Mouse (Mus musculus): Measurements from ENCODE around the gene Morn3. TPM values are rescaled to one million over a fixed set of nuclear protein-coding genes. Genes with fewer than 3 reads are reported as not detected.

Gene Morn3
- polyA plus RNA-seq (2015; fragmentation: Nextera tagmentation; extraction: Ambion mirVana) = 0.67 and 1.0 TPM in 2 replicates

DNA sequence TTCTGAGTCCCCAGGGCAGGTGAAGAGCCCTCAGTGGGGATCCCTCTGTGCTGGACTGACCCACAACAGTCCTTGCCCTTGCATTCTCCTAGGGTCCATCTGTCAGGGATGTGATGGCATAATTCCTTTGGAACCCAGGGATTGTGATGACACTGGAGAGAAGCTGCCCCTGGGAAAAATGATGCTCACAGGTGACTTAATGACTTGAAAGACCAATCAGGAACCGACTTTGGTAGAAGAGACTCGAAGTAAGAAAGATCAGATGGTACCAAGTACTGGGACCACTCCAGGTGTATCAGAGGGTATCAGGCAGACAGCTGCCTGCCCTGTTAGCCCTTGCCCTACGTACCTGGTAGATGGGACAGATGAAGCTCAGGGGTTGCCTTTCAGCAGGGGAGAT lies at the start of gene Morn3:
Morn3 (minus strand) TSS at position 101 of the 400 bp plus-strand sequence.
- H3K9ac ChIP-seq = no peak within 1 kb of the TSS
- no peaks in the 10 kb centered on the region for H3K27me3 ChIP-seq
- H3K4me3 ChIP-seq = no peak within 1 kb of the TSS
- H3K27ac ChIP-seq (replicated peaks) = no peak within 1 kb of the TSS
- no peaks in the 10 kb centered on the region for H3K9me3 ChIP-seq
- no peak for ATAC-seq (ENCODE audit: low read depth)
- no peaks in the 10 kb centered on the region for H3K36me3 ChIP-seq
- H3K4me1 ChIP-seq (replicated peaks) = 0 out of 2 replicates have a peak, but pooled peaks cover 6% of the 10 kb centered on the region
- WGBS = 78% methylated on average over 3 of the region's 3 CpGs
- no peak within 1 kb of the TSS for H3K4me2 ChIP-seq

DNA sequence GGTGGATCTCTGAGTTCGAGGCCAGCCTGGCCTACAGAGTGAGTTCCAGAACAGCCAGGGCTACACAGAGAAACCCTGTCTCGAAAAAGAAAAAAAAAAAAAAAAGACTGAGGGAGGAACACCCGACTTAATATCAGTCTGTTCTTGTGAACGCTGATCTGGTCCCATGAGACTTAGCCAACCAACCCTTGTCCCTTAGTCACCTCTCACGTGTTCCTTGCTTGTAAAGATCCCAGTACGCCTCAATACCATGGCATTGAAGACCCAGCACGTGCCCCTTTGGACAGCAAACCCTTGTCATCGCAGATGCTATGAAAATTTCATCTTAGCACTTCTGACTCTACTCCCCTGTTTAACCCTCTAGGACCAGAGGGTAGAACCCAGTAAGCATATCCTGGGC lies 49.5 kb upstream of the Morn3 start:
- H3K27ac ChIP-seq (replicated peaks) = no peak overlapping the region
- no peak overlapping the region for H3K4me3 ChIP-seq
- WGBS = 93% methylated on average over 8 of the region's 8 CpGs
- ATAC-seq (ENCODE audit: low read depth) = no peak
- no peaks in the 10 kb centered on the region for H3K9me3 ChIP-seq
- peaks cover 12% of the 10 kb centered on the region; the same call in 1 of the 2 replicates for H3K36me3 ChIP-seq
- H3K9ac ChIP-seq = no peak overlapping the region
- H3K4me1 ChIP-seq (replicated peaks) = peaks cover 20% of the 10 kb centered on the region
- no peak overlapping the region for H3K4me2 ChIP-seq
- H3K27me3 ChIP-seq = no peaks in the 10 kb centered on the region

DNA sequence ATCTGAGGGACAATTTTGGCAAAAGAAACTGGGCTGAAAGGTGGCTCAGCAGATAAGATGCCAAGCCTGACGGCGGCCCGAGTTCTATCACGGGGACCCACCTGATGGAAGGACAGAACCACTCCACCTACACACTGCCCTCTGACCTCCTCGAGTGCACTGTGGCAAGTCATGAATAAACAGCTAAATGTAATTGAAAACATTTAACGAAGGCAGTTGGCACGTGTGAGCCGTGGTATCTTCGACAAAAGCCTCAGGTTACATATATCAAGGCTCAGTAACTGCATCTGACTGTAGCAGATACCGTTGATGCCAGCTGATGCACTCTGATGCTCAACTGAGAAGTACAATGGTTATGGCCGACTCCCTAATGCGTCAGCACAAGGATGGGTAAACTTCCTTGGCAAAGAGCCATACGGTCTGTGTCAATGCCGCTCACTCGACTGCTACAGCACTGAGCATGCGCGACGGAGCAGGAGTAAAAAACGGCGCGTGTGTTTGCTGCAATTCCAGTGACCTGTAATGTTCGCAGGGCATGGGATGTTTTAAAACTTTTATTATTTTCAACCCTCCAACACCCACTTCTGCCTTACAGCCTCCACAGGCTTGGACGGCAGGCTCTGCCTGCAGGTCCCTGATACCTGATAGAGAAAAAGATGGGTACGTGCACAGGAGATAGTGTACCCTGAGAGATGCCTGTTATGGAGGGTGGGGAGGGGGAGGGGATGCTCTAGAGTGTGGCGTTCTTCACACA lies 47.6 kb upstream of the Morn3 start:
- 66% methylated on average over 25 of the region's 25 CpGs for WGBS

DNA sequence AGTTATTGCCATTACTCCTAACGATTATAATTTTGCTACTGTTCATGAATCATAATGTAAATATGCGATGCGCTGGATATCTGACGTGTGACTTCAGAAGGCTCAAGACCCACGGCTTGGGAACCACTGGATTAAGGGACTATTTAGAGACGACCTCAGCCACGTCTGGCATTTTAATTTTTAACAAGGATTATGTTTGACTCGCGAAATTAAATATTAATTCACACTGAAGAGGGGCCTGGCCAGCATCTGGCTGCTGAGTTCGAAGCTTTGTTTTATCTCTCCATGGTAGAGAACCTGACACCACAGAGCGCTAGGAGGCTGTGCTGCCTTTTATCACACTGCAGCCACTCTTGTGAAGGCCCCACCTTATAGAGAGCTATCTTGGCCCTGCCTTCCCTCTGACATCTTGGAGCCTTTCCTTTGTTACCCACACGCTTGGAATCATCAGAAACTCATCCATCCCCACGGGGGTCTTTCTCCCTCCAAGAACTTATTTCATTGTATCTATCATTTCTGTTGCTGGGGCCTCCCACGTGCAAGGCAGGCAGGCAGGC lies 46.3 kb upstream of the Morn3 start:
- no peak overlapping the region for H3K9ac ChIP-seq
- ATAC-seq (ENCODE audit: low read depth) = no peak
- H3K4me3 ChIP-seq = no peak overlapping the region
- no peak overlapping the region for H3K4me2 ChIP-seq
- H3K9me3 ChIP-seq = no peaks in the 10 kb centered on the region
- H3K4me1 ChIP-seq (replicated peaks) = peaks cover 20% of the 10 kb centered on the region
- peak overlapping the region; percentile 23; the same call in 1 of the 2 replicates for H3K27ac ChIP-seq (replicated peaks)
- 0 out of 2 replicates have a peak, but pooled peaks cover 3% of the 10 kb centered on the region for H3K36me3 ChIP-seq
- WGBS = 72% methylated on average over 14 of the region's 14 CpGs
- H3K27me3 ChIP-seq = no peaks in the 10 kb centered on the region

More for the DNA sequence above, 47.6 kb upstream of the Morn3 start:
- Histone ChIP-seq H3K9me3 (no peaks in the 10 kb centered on the region), H3K9ac (no peak overlapping the region), H3K4me1 (replicated peaks) (peaks cover 20% of the 10 kb centered on the region), H3K27me3 (no peaks in the 10 kb centered on the region), H3K4me2 (peak overlapping the region; percentile 30; the same call in 1 of the 2 replicates), H3K27ac (replicated peaks) (0 out of 2 replicates have a peak overlapping the region, but pooled peaks have one; percentile 14), H3K4me3 (no peak overlapping the region), H3K36me3 (0 out of 2 replicates have a peak, but pooled peaks cover 2% of the 10 kb centered on the region)
- peak; percentile 63 for ATAC-seq (ENCODE audit: low read depth)

DNA sequence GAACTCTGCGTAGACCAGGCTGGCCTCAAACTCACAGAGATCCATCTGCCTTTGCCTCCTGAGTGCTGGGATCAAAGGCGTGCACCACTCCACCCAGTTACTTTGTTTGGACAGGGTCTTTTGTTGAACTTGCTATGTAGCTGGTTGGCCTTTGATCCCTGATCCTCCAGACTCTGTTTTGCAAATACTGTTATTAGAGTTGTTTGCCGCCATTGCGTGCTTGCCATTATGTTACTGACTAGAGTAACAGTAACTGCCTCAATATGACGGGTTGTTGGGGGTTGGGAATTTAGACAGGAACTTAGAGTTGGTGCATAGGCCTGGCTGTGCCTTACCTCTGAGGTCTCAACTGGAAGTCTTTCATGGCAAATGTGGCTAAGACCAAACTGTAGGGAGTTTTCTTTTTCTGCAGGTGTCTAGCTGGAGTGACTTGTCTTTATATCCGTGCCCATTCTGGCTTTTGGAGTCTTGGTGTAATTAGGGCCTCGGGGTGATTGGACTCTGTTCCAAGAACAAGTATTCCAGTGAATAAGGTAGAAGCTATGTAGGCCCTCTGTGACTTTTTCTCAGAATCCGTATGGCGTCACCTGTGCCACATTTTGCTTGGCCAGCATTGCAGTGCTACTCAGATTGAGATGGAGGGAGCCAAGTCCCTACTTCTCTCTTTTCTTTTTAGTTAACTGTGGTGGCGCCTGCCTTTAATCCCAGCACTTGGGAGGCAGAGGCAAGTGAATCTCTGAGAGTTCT lies 43.9 kb upstream of the Morn3 start:
- Histone ChIP-seq H3K27me3 (no peaks in the 10 kb centered on the region), H3K27ac (replicated peaks) (no peak overlapping the region), H3K4me1 (replicated peaks) (peaks cover 20% of the 10 kb centered on the region), H3K4me2 (no peak overlapping the region), H3K4me3 (no peak overlapping the region), H3K36me3 (0 out of 2 replicates have a peak, but pooled peaks cover 3% of the 10 kb centered on the region), H3K9ac (no peak overlapping the region), H3K9me3 (no peaks in the 10 kb centered on the region)
- no peak for ATAC-seq (ENCODE audit: low read depth)
- 86% methylated on average over 10 of the region's 10 CpGs for WGBS

DNA sequence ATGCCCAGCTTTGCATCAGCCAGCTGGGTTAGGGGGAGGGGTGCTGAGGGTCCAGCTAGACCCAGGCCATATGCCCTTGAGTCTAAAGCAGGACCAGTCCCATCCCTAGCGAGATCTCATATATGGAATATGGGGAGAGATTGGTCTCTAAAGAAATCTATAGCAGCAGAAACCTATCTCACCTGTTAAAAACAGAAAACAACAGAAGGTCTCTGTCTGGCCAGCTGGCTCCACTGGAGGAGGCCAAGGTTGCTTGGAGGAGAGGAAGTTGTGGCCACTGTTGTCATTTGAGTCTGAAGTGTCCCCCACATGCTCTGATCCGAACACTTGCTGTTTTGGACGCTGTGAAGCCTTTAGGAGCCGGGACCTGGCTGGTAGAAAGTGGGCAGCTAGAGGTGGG lies 42.0 kb upstream of the Morn3 start:
- Histone ChIP-seq H3K36me3 (0 out of 2 replicates have a peak, but pooled peaks cover 3% of the 10 kb centered on the region), H3K9ac (no peak overlapping the region), H3K4me3 (no peak overlapping the region), H3K27me3 (no peaks in the 10 kb centered on the region), H3K9me3 (no peaks in the 10 kb centered on the region), H3K4me1 (replicated peaks) (peaks cover 6% of the 10 kb centered on the region; the same call in 1 of the 2 replicates), H3K4me2 (no peak overlapping the region), H3K27ac (replicated peaks) (no peak overlapping the region)
- no peak for ATAC-seq (ENCODE audit: low read depth)
- 94% methylated on average over 4 of the region's 4 CpGs for WGBS

DNA sequence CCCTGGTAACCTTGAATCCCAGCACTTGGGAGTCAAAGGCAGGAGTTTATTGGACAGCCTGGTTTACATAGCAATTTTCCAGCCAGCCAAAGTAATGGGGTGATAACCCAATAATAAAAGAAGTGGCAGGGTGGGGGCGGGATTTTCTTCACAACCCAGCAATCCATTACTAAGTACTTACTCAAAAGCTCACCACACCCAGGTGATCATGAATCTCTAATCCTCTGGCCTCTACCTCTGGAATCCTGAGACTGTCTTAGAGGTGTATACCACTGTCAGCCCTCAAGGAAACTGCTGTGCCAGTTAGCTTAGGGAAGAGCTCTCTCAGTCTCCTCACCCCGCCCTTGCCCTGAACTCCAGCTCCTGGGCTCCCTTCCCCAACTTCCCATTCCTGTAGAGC lies 39.7 kb upstream of the Morn3 start:
- ATAC-seq (ENCODE audit: low read depth) = no peak
- Histone ChIP-seq H3K27ac (replicated peaks) (no peak overlapping the region), H3K4me3 (no peak overlapping the region), H3K9me3 (no peaks in the 10 kb centered on the region), H3K9ac (no peak overlapping the region), H3K36me3 (0 out of 2 replicates have a peak, but pooled peaks cover 3% of the 10 kb centered on the region), H3K27me3 (no peaks in the 10 kb centered on the region), H3K4me2 (no peak overlapping the region), H3K4me1 (replicated peaks) (no peaks in the 10 kb centered on the region)
- WGBS = 86% methylated on average over 2 of the region's 2 CpGs

DNA sequence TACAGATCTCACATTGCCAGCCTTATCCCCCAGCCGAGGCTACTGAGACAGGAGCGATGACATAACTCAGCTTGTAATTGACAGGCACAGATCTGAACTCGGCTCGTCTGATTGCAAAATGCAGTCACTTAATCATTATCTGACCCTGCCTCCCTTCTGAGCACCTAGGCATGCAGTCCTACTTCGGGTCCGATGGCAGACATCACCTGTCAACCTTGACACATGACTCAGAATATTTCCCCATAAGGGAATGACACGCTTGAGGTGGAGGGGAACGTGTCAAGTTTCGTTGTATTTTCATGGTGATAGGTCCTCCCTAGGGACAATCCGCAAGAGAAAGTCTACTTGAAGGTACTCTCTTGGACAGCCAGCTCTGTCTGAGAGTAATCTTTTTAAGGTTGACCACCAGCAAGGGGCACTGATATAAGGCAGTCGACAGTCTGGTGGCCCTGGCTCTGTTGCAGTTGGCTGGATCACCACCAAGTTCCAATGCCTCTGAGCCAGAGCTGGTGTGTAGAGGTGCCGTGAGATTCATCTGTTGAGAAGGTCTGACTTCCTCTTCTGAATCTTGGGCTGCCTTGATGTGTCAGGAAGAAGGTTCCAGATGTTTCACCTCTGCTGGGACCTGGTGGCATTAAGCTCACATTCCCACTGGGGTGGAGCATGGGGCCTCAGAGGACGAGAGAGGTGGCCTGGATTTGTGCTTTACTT lies 36.7 kb upstream of the Morn3 start:
- 73% methylated on average over 13 of the region's 13 CpGs for WGBS
- Histone ChIP-seq H3K4me2 (no peak overlapping the region), H3K9me3 (no peaks in the 10 kb centered on the region), H3K9ac (no peak overlapping the region), H3K27me3 (no peaks in the 10 kb centered on the region), H3K4me3 (no peak overlapping the region), H3K36me3 (0 out of 2 replicates have a peak, but pooled peaks cover 2% of the 10 kb centered on the region), H3K4me1 (replicated peaks) (peaks cover 6% of the 10 kb centered on the region; the same call in 1 of the 2 replicates), H3K27ac (replicated peaks) (no peak overlapping the region)
- ATAC-seq (ENCODE audit: low read depth) = no peak

DNA sequence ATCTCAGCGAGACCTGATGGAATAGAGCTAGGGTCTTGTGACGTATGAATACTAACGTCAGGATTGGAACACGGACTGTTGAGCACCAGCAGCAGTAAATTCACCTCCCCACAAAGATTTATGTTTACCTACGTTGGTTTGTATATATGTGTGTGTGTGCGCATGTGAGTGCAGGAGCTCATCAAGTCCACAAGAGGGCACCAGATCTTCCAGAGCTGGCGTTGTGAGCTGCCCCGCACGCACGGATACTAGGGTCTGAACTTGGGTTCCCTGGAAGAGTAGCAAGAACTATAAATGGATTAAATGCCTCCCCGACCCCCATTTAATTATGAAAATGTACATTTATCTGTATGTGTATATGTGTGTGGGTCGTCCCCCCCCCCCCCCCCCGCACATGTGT lies 33.7 kb upstream of the Morn3 start:
- no peaks in the 10 kb centered on the region for H3K36me3 ChIP-seq
- peaks cover 27% of the 10 kb centered on the region for H3K4me1 ChIP-seq (replicated peaks)
- H3K9me3 ChIP-seq = no peaks in the 10 kb centered on the region
- H3K27ac ChIP-seq (replicated peaks) = no peak overlapping the region
- H3K4me3 ChIP-seq = no peak overlapping the region
- no peak for ATAC-seq (ENCODE audit: low read depth)
- H3K4me2 ChIP-seq = no peak overlapping the region
- no peaks in the 10 kb centered on the region for H3K27me3 ChIP-seq
- WGBS = 94% methylated on average over 13 of the region's 13 CpGs
- H3K9ac ChIP-seq = no peak overlapping the region

DNA sequence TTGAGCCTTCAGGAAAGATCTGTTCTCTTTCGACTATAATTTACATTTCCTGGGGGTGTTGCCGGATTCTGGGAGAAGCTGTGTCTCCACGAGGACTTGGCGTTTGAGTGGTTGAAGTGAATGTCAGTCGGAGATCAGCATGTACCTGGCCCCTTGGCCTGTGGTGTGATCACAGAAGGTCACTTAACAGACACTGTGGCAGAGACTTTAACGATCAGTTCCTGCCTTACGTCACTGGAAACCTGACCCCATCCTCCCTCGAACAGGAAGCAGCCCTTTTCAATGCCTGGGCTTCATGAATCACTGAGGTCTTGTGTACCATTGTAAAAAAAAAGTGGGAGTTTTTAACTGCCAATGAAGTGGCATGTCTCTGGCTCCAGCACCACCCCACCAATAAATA lies 33.2 kb upstream of the Morn3 start:
- Histone ChIP-seq H3K9ac (no peak overlapping the region), H3K9me3 (no peaks in the 10 kb centered on the region), H3K36me3 (no peaks in the 10 kb centered on the region), H3K27me3 (no peaks in the 10 kb centered on the region), H3K4me1 (replicated peaks) (peaks cover 30% of the 10 kb centered on the region), H3K4me3 (no peak overlapping the region), H3K27ac (replicated peaks) (no peak overlapping the region), H3K4me2 (no peak overlapping the region)
- ATAC-seq (ENCODE audit: low read depth) = no peak
- WGBS = 76% methylated on average over 8 of the region's 8 CpGs

DNA sequence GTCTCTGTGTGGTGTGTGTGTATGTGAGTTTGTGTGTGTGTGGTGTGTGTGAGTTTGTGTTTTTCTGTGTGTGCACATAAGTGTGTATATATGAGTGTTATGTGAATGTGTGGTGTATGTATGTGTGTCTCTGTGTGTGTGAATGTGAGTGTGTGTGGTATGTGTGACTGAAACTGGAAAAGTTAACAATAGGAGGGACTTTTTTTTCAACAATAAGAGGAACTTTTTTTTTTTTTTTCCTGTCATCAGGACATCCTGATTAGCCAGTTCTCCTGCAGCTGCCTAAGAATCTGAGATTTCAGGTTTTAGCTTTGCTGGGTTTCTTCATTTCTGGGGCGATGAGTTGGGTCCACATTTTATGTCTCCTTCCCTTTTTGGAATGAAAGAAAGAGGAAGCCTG lies 32.8 kb upstream of the Morn3 start:
- no peaks in the 10 kb centered on the region for H3K27me3 ChIP-seq
- ATAC-seq (ENCODE audit: low read depth) = no peak
- H3K9ac ChIP-seq = no peak overlapping the region
- H3K4me2 ChIP-seq = no peak overlapping the region
- no peaks in the 10 kb centered on the region for H3K9me3 ChIP-seq
- H3K4me3 ChIP-seq = no peak overlapping the region
- 70% methylated on average over 1 of the region's 1 CpGs for WGBS
- H3K4me1 ChIP-seq (replicated peaks) = peaks cover 30% of the 10 kb centered on the region
- H3K27ac ChIP-seq (replicated peaks) = no peak overlapping the region
- no peaks in the 10 kb centered on the region for H3K36me3 ChIP-seq

Measured in neural tube, embryonic 13.5 days (tissue).